In the genomic region with DNA sequence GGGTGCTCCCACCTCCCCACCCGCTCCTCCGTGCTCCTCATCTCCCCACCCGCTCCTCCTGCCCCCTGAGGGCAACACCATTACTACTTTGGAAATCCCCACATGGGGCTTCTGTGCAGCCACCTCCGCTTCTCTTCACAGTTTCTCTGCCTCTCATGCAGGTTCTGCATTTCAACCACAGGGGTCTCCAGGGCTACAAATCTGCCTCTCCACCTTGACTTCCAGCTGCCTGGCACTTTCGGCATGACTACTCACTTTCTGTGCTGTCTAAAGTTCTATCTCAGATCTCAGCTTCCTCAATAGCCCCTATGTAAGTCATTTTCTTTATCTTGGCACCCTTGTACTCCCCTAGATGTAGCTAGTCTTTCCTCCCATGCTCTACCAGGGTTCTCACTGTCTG, we compare ENCODE assay signal across 18 mouse cellular contexts. TPM values are rescaled to one million over a fixed set of nuclear protein-coding genes. Genes with fewer than 3 reads are reported as not detected.
DNase-seq lines count a peak whose midpoint lies in the region; ATAC-seq lines count a peak whose summit lies in the region.
"Had no signal": no experiment of that assay in that cellular context is flagged by ENCODE, and none has a peak within 500 bp of the region (broad histone marks: within the 10 kb centered on the region; RNA-seq: fewer than 3 reads in every experiment).

No protein-coding gene starts in this region.

- peak; percentile 89 for DNase-seq in heart, adult 11 months
- no peak for DNase-seq in heart, postnatal 14 days
- DNase-seq in A20 (ENCODE audit: low read depth, low spot score): peak; percentile 92
- peak; percentile 50 for DNase-seq in naive thymus-derived CD4-positive, alpha-beta T cell, adult 2 months (ENCODE audit: low read depth)
- no peak for DNase-seq in left cerebral cortex, postnatal 36 days (ENCODE audit: low spot score in 2 of 2)
- DNase-seq in adrenal gland, adult 2 months: no peak
- DNase-seq: cerebellum, adult 2 months; gastrocnemius, postnatal 36 days; left cerebral cortex, postnatal 4 days; liver, embryonic 13.5 days; lung, postnatal 14 days; midbrain, embryonic 14.5 days had no signal

- H3K4me3 ChIP-seq in hindbrain, embryonic 16.5 days (ENCODE audit: low read length): no peak overlapping the region
- H3K4me3 ChIP-seq: hindbrain, embryonic 12.5 days; liver, embryonic 13.5 days; neural tube, embryonic 12.5 days had no signal

- ATAC-seq in activated CD4-positive, CD25-positive, alpha-beta regulatory T cell, adult 4 months: peak; percentile 38
- no peak for ATAC-seq in hindbrain, embryonic 16.5 days

- WGBS in hindbrain, embryonic 16.5 days: 78% methylated on average over 5 of the region's 5 CpGs

- H3K27me3 ChIP-seq in hindbrain, embryonic 16.5 days (replicated peaks; ENCODE audit: control insufficient read depth, insufficient read depth, low read length): no peaks in the 10 kb centered on the region
- H3K27me3 ChIP-seq: hindbrain, embryonic 12.5 days; liver, embryonic 13.5 days; neural tube, embryonic 12.5 days had no signal

- no peak overlapping the region for H3K27ac ChIP-seq in hindbrain, embryonic 16.5 days (ENCODE audit: low read depth, low read length)
- H3K27ac ChIP-seq: hindbrain, embryonic 12.5 days; liver, embryonic 13.5 days; neural tube, embryonic 12.5 days had no signal

- intact Hi-C loops in heart, postnatal 14 days (cut with DNase I): no loop called here
- intact Hi-C loops in left cerebral cortex, postnatal 36 days (cut with DNase I): no loop called here

- H3K9ac ChIP-seq in hindbrain, embryonic 16.5 days (ENCODE audit: low read depth, low read length): no peak overlapping the region
- H3K9ac ChIP-seq: hindbrain, embryonic 12.5 days; liver, embryonic 13.5 days; neural tube, embryonic 12.5 days had no signal

- no peaks in the 10 kb centered on the region for H3K9me3 ChIP-seq in hindbrain, embryonic 16.5 days (ENCODE audit: control insufficient read depth, low read length)
- H3K9me3 ChIP-seq: hindbrain, embryonic 12.5 days; liver, embryonic 13.5 days; neural tube, embryonic 12.5 days had no signal

- peaks cover 19% of the 10 kb centered on the region for H3K4me1 ChIP-seq in hindbrain, embryonic 16.5 days (ENCODE audit: control insufficient read depth, insufficient read depth, low read depth, low read length)

- H3K4me2 ChIP-seq in hindbrain, embryonic 16.5 days (ENCODE audit: low read length): no peak overlapping the region
- H3K4me2 ChIP-seq: hindbrain, embryonic 12.5 days; liver, embryonic 13.5 days; neural tube, embryonic 12.5 days had no signal

- no peaks in the 10 kb centered on the region for H3K36me3 ChIP-seq in hindbrain, embryonic 16.5 days (ENCODE audit: control insufficient read depth, insufficient read depth, low read length)
- H3K36me3 ChIP-seq: hindbrain, embryonic 12.5 days; liver, embryonic 13.5 days; neural tube, embryonic 12.5 days had no signal

RNA-seq across cellular contexts. Expression of gene Scgb1a1, which starts 20.5 kb away (rescaled TPM):
- 100 to 1,000 TPM in 1 of 2 experiments, not detected in 1; 233 TPM for total RNA-seq in heart, postnatal 14 days (2021)
- not detected for polyA plus RNA-seq in activated CD4-positive, CD25-positive, alpha-beta regulatory T cell, adult 4 months (2017; shearing (Covaris generic))
- total RNA-seq in left cerebral cortex, postnatal 36 days (2021): not detected
- total RNA-seq in adrenal gland, adult 2 months (2021): not detected
- polyA plus RNA-seq in adrenal gland, adult 2 months (2012; rRNA removed): 4.5 TPM in 1 of 2 replicates, not detected in the other
- not detected in 2 replicates for polyA plus RNA-seq in hindbrain, embryonic 16.5 days (2015; fragmentation: Nextera tagmentation; extraction: Ambion mirVana)
- total RNA-seq: gastrocnemius, postnatal 36 days had no signal
- polyA plus RNA-seq: cerebellum, adult 2 months; heart, embryonic 14.5 days; hindbrain, embryonic 12.5 days; kidney, postnatal 0 days; liver, embryonic 13.5 days; midbrain, embryonic 14.5 days; neural tube, embryonic 12.5 days had no signal

Comparison
In these comparisons a context has a peak if more than half of its experiments do, and no peak if none do; other contexts are left out.
1. DNase-seq: peak in heart, adult 11 months (single experiment), A20 (single experiment) and naive thymus-derived CD4-positive, alpha-beta T cell, adult 2 months (single experiment); none in heart, postnatal 14 days (0 of 2), left cerebral cortex, postnatal 36 days (0 of 2) and adrenal gland, adult 2 months (single experiment).